Mouse (Mus musculus): ENCODE measurements around the gene Tmem176b.

- TF ChIP-seq POLR2A (IDR thresholded peaks at IDR 0.05; ENCODE audit: borderline replicate concordance, control insufficient read depth, low read depth, low read length) (no peak), CTCF (IDR thresholded peaks at IDR 0.05; ENCODE audit: control insufficient read depth, insufficient read depth, low read length) (no peak)
Observed at GRCm38 (mm10) chr6:48842111-48842842, 981 bp upstream of the Tmem176b start.
